Mouse (Mus musculus) neural tube, embryonic 15.5 days (tissue): ENCODE data around the gene Plxnd1. TPM values are rescaled to one million over a fixed set of nuclear protein-coding genes. Genes with fewer than 3 reads are reported as not detected.

ENCODE experiments used
- ATAC-seq: fragments of 200-750 bp; cut with Nextera tagmentation; 2 replicates; pipeline ENCODE4 v1.8.0; 2017; ENCODE audit warnings: mild to moderate bottlenecking, moderate TSS enrichment, moderate library complexity; ENCODE audit not compliant: low FRiP score
- H3K27ac ChIP-seq: fragments of 300-500 bp; sonication (generic); replicated peaks from 2 replicates; pipeline ENCODE4 v1.5.1; 2015; ENCODE audit warnings: mild to moderate bottlenecking, inconsistent platforms
- H3K27me3 ChIP-seq: fragments of 300-500 bp; sonication (generic); replicated peaks from 2 replicates; pipeline ENCODE4 v1.6.1; 2015; ENCODE audit warnings: inconsistent platforms
- H3K36me3 ChIP-seq: fragments of 300-500 bp; sonication (generic); 2 replicates; pipeline ENCODE4 v1.6.1; 2015; ENCODE audit warnings: inconsistent platforms
- H3K4me1 ChIP-seq: fragments of 300-500 bp; sonication (generic); 2 replicates; pipeline ENCODE4 v1.6.1; 2015; ENCODE audit warnings: inconsistent platforms
- H3K4me2 ChIP-seq: fragments of 300-500 bp; sonication (generic); 2 replicates; pipeline ENCODE4 v1.6.1; 2015; ENCODE audit warnings: inconsistent platforms, mild to moderate bottlenecking, moderate library complexity
- H3K4me3 ChIP-seq: fragments of 300-500 bp; sonication (generic); replicated peaks from 2 replicates; pipeline ENCODE4 v1.5.1; 2015; ENCODE audit warnings: mild to moderate bottlenecking, inconsistent platforms
- H3K9ac ChIP-seq: fragments of 300-500 bp; sonication (generic); replicated peaks from 2 replicates; pipeline ENCODE4 v1.6.1; 2015; ENCODE audit warnings: mild to moderate bottlenecking, inconsistent platforms
- H3K9me3 ChIP-seq: fragments of 300-500 bp; sonication (generic); replicated peaks from 2 replicates; pipeline ENCODE4 v1.6.1; 2016; ENCODE audit warnings: inconsistent platforms
- WGBS: fragments of 180-500 bp; shearing (Covaris S2); methylation state at CpG from one replicate; pipeline ENCODE4 v1.1.7; 2015; ENCODE audit warnings: mixed read lengths; 5-methylcytosine and 5-hydroxymethylcytosine counted together
- polyA plus RNA-seq: library from polyadenylated mRNA; unstranded; fragments of >200 nt; fragmentation: Nextera tagmentation; extraction: Ambion mirVana; gene quantifications from 2 replicates; pipeline ENCODE4 v1.2.1, GENCODE M21; 2015

Plxnd1 gene
- polyA plus RNA-seq, 1 experiment from 2014 or later, result 8.8 TPM

GRCm38 (mm10) chr6:115966227-115966966 is 28.4 kb downstream of the Plxnd1 start:
- Histone ChIP-seq H3K4me1 (peaks cover 7% of the 10 kb centered on the region), H3K4me2 (no peak overlapping the region), H3K4me3 (no peak overlapping the region), H3K36me3 (no peaks in the 10 kb centered on the region), H3K9ac (no peak overlapping the region), H3K27ac (no peak overlapping the region), H3K9me3 (no peaks in the 10 kb centered on the region), H3K27me3 (no peaks in the 10 kb centered on the region)
- WGBS, result 95% methylated on average over 19 of the region's 19 CpGs
- ATAC-seq, result no peak

DNA sequence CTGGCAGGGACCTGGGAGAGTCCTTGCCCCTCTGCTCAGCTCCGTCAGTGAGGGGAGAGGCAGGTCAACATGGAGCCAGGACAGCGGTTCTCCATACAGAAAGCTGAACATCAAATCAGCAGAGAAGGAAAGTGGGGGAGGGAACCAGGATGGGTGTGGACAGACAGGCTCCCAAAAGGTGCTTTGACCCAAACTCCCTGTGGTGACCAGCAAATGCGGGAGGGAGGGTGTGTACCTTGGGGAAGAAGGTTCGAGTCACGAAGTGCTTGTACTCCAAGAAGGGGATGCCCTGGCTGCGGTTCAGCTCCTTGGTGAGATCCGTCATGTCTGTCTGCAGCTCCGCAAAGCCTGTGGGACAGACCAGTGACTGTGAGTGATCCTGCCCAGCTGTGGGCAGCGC is 31.1 kb downstream of the Plxnd1 start:
- no peak overlapping the region for H3K4me3 ChIP-seq
- 80% methylated on average over 9 of the region's 9 CpGs for WGBS
- no peak overlapping the region for H3K9ac ChIP-seq
- H3K27me3 ChIP-seq, result no peaks in the 10 kb centered on the region
- no peaks in the 10 kb centered on the region for H3K9me3 ChIP-seq
- no peaks in the 10 kb centered on the region for H3K36me3 ChIP-seq
- ATAC-seq, result no peak
- H3K27ac ChIP-seq, result no peak overlapping the region
- 0 out of 2 replicates have a peak, but pooled peaks cover 2% of the 10 kb centered on the region for H3K4me1 ChIP-seq
- no peak overlapping the region for H3K4me2 ChIP-seq

GRCm38 (mm10) chr6:115962439-115963085 is 32.2 kb downstream of the Plxnd1 start:
- Histone ChIP-seq H3K4me3 (no peak overlapping the region), H3K9ac (no peak overlapping the region), H3K4me1 (no peaks in the 10 kb centered on the region), H3K27ac (no peak overlapping the region), H3K9me3 (no peaks in the 10 kb centered on the region), H3K27me3 (no peaks in the 10 kb centered on the region), H3K4me2 (no peak overlapping the region), H3K36me3 (no peaks in the 10 kb centered on the region)
- WGBS, result 38% methylated on average over 23 of the region's 23 CpGs
- no peak for ATAC-seq

DNA sequence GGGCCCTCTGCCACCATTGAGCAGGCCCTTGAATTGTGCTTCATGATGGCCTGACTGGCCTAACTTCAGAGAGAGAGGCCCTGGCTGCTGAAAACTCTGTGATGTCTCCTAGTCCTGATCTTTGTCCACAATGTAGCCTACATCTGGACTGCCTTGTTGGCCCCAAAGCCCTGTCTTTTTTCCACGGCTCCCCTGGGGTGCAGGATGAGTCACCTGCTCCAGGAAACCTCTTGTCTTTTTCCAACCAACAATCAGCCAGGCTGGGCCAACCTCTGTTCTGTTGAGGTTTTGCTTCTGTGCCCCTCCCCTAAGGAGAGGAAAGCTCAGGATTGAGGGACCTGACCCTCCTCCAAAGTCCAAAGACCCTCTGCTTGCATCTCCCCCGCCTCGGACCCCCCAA is 33.1 kb downstream of the Plxnd1 start:
- Histone ChIP-seq H3K9ac (no peak overlapping the region), H3K4me3 (no peak overlapping the region), H3K4me1 (peaks cover 6% of the 10 kb centered on the region), H3K27me3 (no peaks in the 10 kb centered on the region), H3K36me3 (no peaks in the 10 kb centered on the region), H3K27ac (no peak overlapping the region), H3K9me3 (no peaks in the 10 kb centered on the region), H3K4me2 (no peak overlapping the region)
- WGBS, result 88% methylated on average over 3 of the region's 3 CpGs
- no peak for ATAC-seq

DNA sequence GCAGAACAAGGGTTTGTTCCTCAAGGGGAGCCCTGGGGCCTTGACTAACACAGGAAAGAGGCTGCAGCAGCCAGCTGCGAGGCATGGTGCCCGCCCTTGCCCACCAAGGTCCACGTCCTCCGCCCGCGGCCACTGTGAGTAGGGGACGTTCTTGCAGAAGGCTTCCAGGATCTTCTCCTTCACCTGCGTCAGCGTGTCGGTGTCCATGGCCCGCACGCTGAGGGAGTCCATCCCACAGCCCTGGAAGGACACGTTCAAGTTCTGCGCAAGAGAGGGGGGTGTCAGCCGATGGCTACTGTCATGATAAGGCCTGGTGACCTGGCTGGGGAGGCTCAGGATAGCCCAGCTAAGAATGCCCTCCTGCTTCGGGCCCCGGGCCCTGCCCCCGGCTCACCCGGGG is 34.5 kb downstream of the Plxnd1 start:
- Histone ChIP-seq H3K27ac (no peak overlapping the region), H3K4me2 (no peak overlapping the region), H3K9ac (no peak overlapping the region), H3K36me3 (no peaks in the 10 kb centered on the region), H3K4me1 (peaks cover 10% of the 10 kb centered on the region), H3K4me3 (no peak overlapping the region), H3K27me3 (no peaks in the 10 kb centered on the region), H3K9me3 (no peaks in the 10 kb centered on the region)
- no peak for ATAC-seq
- WGBS, result 94% methylated on average over 19 of the region's 19 CpGs

- no peak for ATAC-seq
- WGBS, result 82% methylated on average over 7 of the region's 7 CpGs
Measured at GRCm38 (mm10) chr6:115959151-115959691, 35.6 kb downstream of the Plxnd1 start.

GRCm38 (mm10) chr6:115958445-115958844 is 36.4 kb downstream of the Plxnd1 start:
- Histone ChIP-seq H3K4me1 (peaks cover 12% of the 10 kb centered on the region), H3K9ac (no peak overlapping the region), H3K4me3 (no peak overlapping the region), H3K27me3 (no peaks in the 10 kb centered on the region), H3K9me3 (no peaks in the 10 kb centered on the region), H3K4me2 (no peak overlapping the region), H3K36me3 (no peaks in the 10 kb centered on the region), H3K27ac (no peak overlapping the region)
- 89% methylated on average over 9 of the region's 9 CpGs for WGBS
- no peak for ATAC-seq

More at GRCm38 (mm10) chr6:115959151-115959691, 35.6 kb downstream of the Plxnd1 start:
- no peaks in the 10 kb centered on the region for H3K36me3 ChIP-seq
- no peaks in the 10 kb centered on the region for H3K9me3 ChIP-seq
- no peak overlapping the region for H3K4me2 ChIP-seq
- no peak overlapping the region for H3K27ac ChIP-seq
- peaks cover 12% of the 10 kb centered on the region for H3K4me1 ChIP-seq
- H3K27me3 ChIP-seq, result no peaks in the 10 kb centered on the region
- H3K9ac ChIP-seq, result no peak overlapping the region
- no peak overlapping the region for H3K4me3 ChIP-seq

DNA sequence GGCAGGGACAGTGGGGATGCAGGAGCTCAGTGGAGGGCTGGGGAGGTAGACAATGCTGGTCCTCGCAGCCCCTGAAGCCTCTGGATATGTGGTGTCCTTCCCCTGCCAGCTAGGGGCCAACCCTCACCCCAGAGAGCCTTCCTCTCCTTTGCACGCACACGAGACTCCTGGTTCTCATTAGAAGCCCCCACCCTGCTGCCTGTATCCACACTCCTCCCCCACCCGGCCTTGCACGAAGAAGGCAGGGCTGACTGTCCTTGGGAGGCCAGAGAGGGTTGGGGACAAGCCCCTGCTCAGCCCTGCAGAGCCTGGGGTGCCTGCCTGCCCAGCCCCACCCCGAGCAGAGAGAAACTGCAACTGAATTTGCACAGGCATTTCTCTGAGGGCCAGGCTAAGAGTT is 37.1 kb downstream of the Plxnd1 start:
- WGBS, result 72% methylated on average over 6 of the region's 6 CpGs

GRCm38 (mm10) chr6:115956922-115957601 is 37.7 kb downstream of the Plxnd1 start:
- 43% methylated on average over 16 of the region's 16 CpGs for WGBS
- ATAC-seq, result 0 out of 2 replicates have a peak, but pooled peaks have one; percentile 3
- Histone ChIP-seq H3K4me2 (no peak overlapping the region), H3K4me3 (no peak overlapping the region), H3K27me3 (no peaks in the 10 kb centered on the region), H3K4me1 (peaks cover 12% of the 10 kb centered on the region), H3K36me3 (no peaks in the 10 kb centered on the region), H3K9ac (no peak overlapping the region), H3K9me3 (no peaks in the 10 kb centered on the region), H3K27ac (no peak overlapping the region)

More for the DNA sequence above, 37.1 kb downstream of the Plxnd1 start:
- no peaks in the 10 kb centered on the region for H3K36me3 ChIP-seq
- no peaks in the 10 kb centered on the region for H3K9me3 ChIP-seq
- H3K27me3 ChIP-seq, result no peaks in the 10 kb centered on the region
- H3K9ac ChIP-seq, result no peak overlapping the region
- no peak overlapping the region for H3K4me2 ChIP-seq
- no peak for ATAC-seq
- H3K4me1 ChIP-seq, result peaks cover 12% of the 10 kb centered on the region
- no peak overlapping the region for H3K4me3 ChIP-seq
- no peak overlapping the region for H3K27ac ChIP-seq

GRCm38 (mm10) chr6:115956418-115956921 is 38.3 kb downstream of the Plxnd1 start:
- H3K9me3 ChIP-seq, result no peaks in the 10 kb centered on the region
- peaks cover 12% of the 10 kb centered on the region for H3K4me1 ChIP-seq
- peak; percentile 20; the same call in 1 of the 2 replicates for ATAC-seq
- 87% methylated on average over 13 of the region's 13 CpGs for WGBS
- no peak overlapping the region for H3K4me3 ChIP-seq
- H3K27me3 ChIP-seq, result no peaks in the 10 kb centered on the region
- no peak overlapping the region for H3K9ac ChIP-seq
- H3K4me2 ChIP-seq, result no peak overlapping the region
- H3K27ac ChIP-seq, result no peak overlapping the region
- no peaks in the 10 kb centered on the region for H3K36me3 ChIP-seq

GRCm38 (mm10) chr6:115955664-115956063 is 39.1 kb downstream of the Plxnd1 start:
- Histone ChIP-seq H3K4me3 (no peak overlapping the region), H3K27ac (no peak overlapping the region), H3K27me3 (no peaks in the 10 kb centered on the region), H3K36me3 (no peaks in the 10 kb centered on the region), H3K4me1 (peaks cover 12% of the 10 kb centered on the region), H3K9ac (no peak overlapping the region), H3K4me2 (no peak overlapping the region), H3K9me3 (no peaks in the 10 kb centered on the region)
- no peak for ATAC-seq
- 91% methylated on average over 11 of the region's 11 CpGs for WGBS
